Mouse (Mus musculus) erythroblast, embryonic 14.5 days (primary cell): ENCODE results near the gene Magi1.

Experiments
- GATA1 ChIP-seq: IDR thresholded peaks from 2 replicates; pipeline ENCODE4 v1.6.1; 2012; ENCODE audit warnings: low read length, inconsistent platforms, mixed read lengths
- TAL1 ChIP-seq: IDR thresholded peaks from 3 replicates; pipeline ENCODE4 v1.6.1; 2012; ENCODE audit warnings: low read length, inconsistent platforms, mixed read lengths

DNA sequence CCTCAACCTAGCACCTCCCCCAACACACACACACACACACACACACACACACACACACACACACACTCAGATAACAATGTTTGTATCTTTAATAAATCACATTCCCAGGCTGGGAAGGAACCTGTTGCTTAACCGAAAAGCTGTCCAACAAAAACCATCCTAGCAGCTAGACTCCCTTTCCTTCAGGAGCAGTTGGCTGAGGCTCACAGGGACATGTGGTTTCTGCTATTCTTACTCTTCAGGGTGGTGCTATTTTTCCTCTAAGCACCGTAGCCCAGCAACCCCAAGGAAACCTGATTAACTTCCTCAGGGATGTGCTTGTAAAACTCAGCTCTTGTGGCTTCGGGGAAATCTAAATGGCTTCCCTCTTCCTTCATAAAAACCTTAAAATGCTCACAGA, 57.9 kb downstream of the Magi1 start:
- no peak for TF ChIP-seq GATA1
- TF ChIP-seq TAL1 = no peak
